In the genomic region with DNA sequence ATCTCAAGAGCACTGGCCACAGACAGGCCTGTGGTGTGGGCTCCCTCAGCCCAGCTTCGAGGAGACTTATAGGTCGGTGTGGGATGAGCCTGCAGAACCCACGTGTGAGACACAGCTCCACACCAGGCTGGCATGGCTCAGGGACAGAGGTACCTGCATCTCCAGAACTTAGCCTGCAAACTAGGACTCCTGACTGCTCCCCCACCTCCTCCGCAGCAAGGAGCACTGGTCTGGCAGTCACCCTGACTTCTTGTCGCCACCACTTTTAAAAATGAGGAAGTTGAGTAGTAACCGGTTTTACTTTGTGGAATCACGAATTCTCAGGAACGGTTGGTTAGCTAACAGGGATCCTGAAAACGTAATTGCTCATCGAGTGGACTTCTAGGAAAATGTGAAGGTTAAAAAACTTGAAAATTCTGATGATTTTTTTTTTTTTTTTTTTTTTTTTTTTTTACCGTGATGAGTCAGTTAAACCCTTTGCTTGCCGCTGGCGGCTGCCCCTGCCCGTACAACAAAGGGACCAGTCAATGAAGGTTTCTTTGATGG, we compare ENCODE assay signal across 9 mouse cellular contexts. TPM values are rescaled to one million over a fixed set of nuclear protein-coding genes. Genes with fewer than 3 reads are reported as not detected.
DNase-seq lines count a peak whose midpoint lies in the region; ATAC-seq and TF ChIP-seq lines count a peak whose summit lies in the region.
"Had no signal": no experiment of that assay in that cellular context is flagged by ENCODE, and none has a peak within 500 bp of the region (broad histone marks: within the 10 kb centered on the region; RNA-seq: fewer than 3 reads in every experiment).

No protein-coding gene starts in this region.

- H3K36me3 ChIP-seq in forebrain, embryonic 14.5 days (ENCODE audit: control insufficient read depth, insufficient read depth, low read length): no peaks in the 10 kb centered on the region
- no peaks in the 10 kb centered on the region for H3K36me3 ChIP-seq in forebrain, embryonic 11.5 days (ENCODE audit: control insufficient read depth, insufficient read depth, low read length)
- H3K36me3 ChIP-seq in spleen, adult 2 months (ENCODE audit: control insufficient read depth, insufficient read depth, low read length): no peaks in the 10 kb centered on the region
- H3K36me3 ChIP-seq in limb, embryonic 11.5 days (ENCODE audit: control insufficient read depth, insufficient read depth, low read length): no peaks in the 10 kb centered on the region
- H3K36me3 ChIP-seq in stomach, embryonic 15.5 days: no peaks in the 10 kb centered on the region

- H3K4me1 ChIP-seq in forebrain, embryonic 14.5 days (ENCODE audit: control insufficient read depth, insufficient read depth, low read length): no peaks in the 10 kb centered on the region
- H3K4me1 ChIP-seq in forebrain, embryonic 11.5 days (replicated peaks; ENCODE audit: control insufficient read depth, insufficient read depth, low read length): no peaks in the 10 kb centered on the region
- H3K4me1 ChIP-seq in spleen, adult 2 months (ENCODE audit: control insufficient read depth, insufficient read depth, insufficient read length): peaks cover 13% of the 10 kb centered on the region
- 0 out of 2 replicates have a peak, but pooled peaks cover 2% of the 10 kb centered on the region for H3K4me1 ChIP-seq in limb, embryonic 11.5 days (ENCODE audit: control insufficient read depth, insufficient read depth, low read length)
- no peaks in the 10 kb centered on the region for H3K4me1 ChIP-seq in stomach, embryonic 15.5 days

- no peak overlapping the region for H3K4me3 ChIP-seq in forebrain, embryonic 14.5 days (ENCODE audit: low read depth, low read length)
- H3K4me3 ChIP-seq in forebrain, embryonic 11.5 days (ENCODE audit: low read depth, low read length): no peak overlapping the region
- H3K4me3 ChIP-seq in spleen, adult 2 months (ENCODE audit: extremely low read depth, insufficient read depth, insufficient read length): peak overlapping the region; percentile 10; the same call in 1 of the 2 replicates
- H3K4me3 ChIP-seq in limb, embryonic 11.5 days (ENCODE audit: low read depth, low read length): no peak overlapping the region
- H3K4me3 ChIP-seq in stomach, embryonic 15.5 days (replicated peaks): 0 out of 2 replicates have a peak overlapping the region, but pooled peaks have one; percentile 5
- H3K4me3 ChIP-seq: myocyte had no signal

- no peaks in the 10 kb centered on the region for H3K9me3 ChIP-seq in forebrain, embryonic 14.5 days (replicated peaks; ENCODE audit: control insufficient read depth, low read length)
- H3K9me3 ChIP-seq in forebrain, embryonic 11.5 days (ENCODE audit: control insufficient read depth, low read length): no peaks in the 10 kb centered on the region
- no peaks in the 10 kb centered on the region for H3K9me3 ChIP-seq in limb, embryonic 11.5 days (ENCODE audit: control insufficient read depth, low read length)
- no peaks in the 10 kb centered on the region for H3K9me3 ChIP-seq in stomach, embryonic 15.5 days

- H3K27me3 ChIP-seq in forebrain, embryonic 14.5 days (replicated peaks; ENCODE audit: control insufficient read depth, insufficient read depth, low read length): peaks cover 28% of the 10 kb centered on the region; the same call in 1 of the 2 replicates
- peaks cover 8% of the 10 kb centered on the region; the same call in 1 of the 2 replicates for H3K27me3 ChIP-seq in forebrain, embryonic 11.5 days (ENCODE audit: control insufficient read depth, insufficient read depth, low read length)
- no peaks in the 10 kb centered on the region for H3K27me3 ChIP-seq in spleen, adult 2 months (ENCODE audit: control insufficient read depth, insufficient read depth, low read length)
- no peaks in the 10 kb centered on the region for H3K27me3 ChIP-seq in limb, embryonic 11.5 days (ENCODE audit: control insufficient read depth, insufficient read depth, low read length)
- no peaks in the 10 kb centered on the region for H3K27me3 ChIP-seq in stomach, embryonic 15.5 days (replicated peaks)

- ATAC-seq in forebrain, embryonic 14.5 days: no peak
- no peak for ATAC-seq in forebrain, embryonic 11.5 days (replicated peaks; ENCODE audit: low FRiP score)
- ATAC-seq in limb, embryonic 11.5 days (ENCODE audit: insufficient number of reproducible peaks, low FRiP score, low TSS enrichment, low read depth): no peak
- ATAC-seq in stomach, embryonic 15.5 days (ENCODE audit: insufficient read depth, low FRiP score, low read depth): no peak

- H3K4me2 ChIP-seq in forebrain, embryonic 14.5 days (ENCODE audit: low read length): no peak overlapping the region
- no peak overlapping the region for H3K4me2 ChIP-seq in forebrain, embryonic 11.5 days (ENCODE audit: low read depth, low read length, severe bottlenecking)
- no peak overlapping the region for H3K4me2 ChIP-seq in limb, embryonic 11.5 days (ENCODE audit: low read depth, severe bottlenecking)
- peak overlapping the region; percentile 27; the same call in 1 of the 2 replicates for H3K4me2 ChIP-seq in stomach, embryonic 15.5 days

- peak; percentile 13 for DNase-seq in forebrain, embryonic 14.5 days (ENCODE audit: low spot score)
- DNase-seq in forebrain, embryonic 11.5 days (ENCODE audit: low spot score): no peak
- DNase-seq in spleen, adult 2 months (ENCODE audit: low read depth in 1 of 2, low spot score in 2 of 2): peak in 1 of 2 experiments; percentile 10
- no peak for DNase-seq in spleen, adult 12 weeks (ENCODE audit: low spot score)
- peak; percentile 33 for DNase-seq in limb, embryonic 11.5 days (ENCODE audit: low spot score)
- no peak for DNase-seq in gastrocnemius, adult 8-10 months (ENCODE audit: low spot score in 2 of 2)
- no peak for DNase-seq in c-Kit-positive CD71-positive TER-119-positive erythroid progenitor cells, embryonic 14.5 days (ENCODE audit: low spot score)

- 12% methylated on average over 14 of the region's 14 CpGs for WGBS in forebrain, embryonic 14.5 days
- 10% methylated on average over 14 of the region's 14 CpGs for WGBS in forebrain, embryonic 11.5 days
- WGBS in spleen, adult 2 months: 4% methylated on average over 14 of the region's 14 CpGs
- 10% methylated on average over 14 of the region's 14 CpGs for WGBS in limb, embryonic 11.5 days
- WGBS in stomach, embryonic 15.5 days: 24% methylated on average over 14 of the region's 14 CpGs

- TF ChIP-seq CTCF in spleen, adult 2 months (IDR thresholded peaks at IDR 0.05; ENCODE audit: extremely low read depth, insufficient read depth, insufficient read length, insufficient replicate concordance): no peak

- no peak overlapping the region for H3K9ac ChIP-seq in forebrain, embryonic 14.5 days (ENCODE audit: low read length)
- no peak overlapping the region for H3K9ac ChIP-seq in forebrain, embryonic 11.5 days (ENCODE audit: low read length)
- H3K9ac ChIP-seq in limb, embryonic 11.5 days (ENCODE audit: low read length): no peak overlapping the region
- H3K9ac ChIP-seq in stomach, embryonic 15.5 days: no peak overlapping the region

- no peak for TF ChIP-seq POLR2A in spleen, adult 2 months (IDR thresholded peaks at IDR 0.05; ENCODE audit: low read depth, low read length)

- no peak overlapping the region for H3K27ac ChIP-seq in forebrain, embryonic 14.5 days (ENCODE audit: low read depth, low read length)
- no peak overlapping the region for H3K27ac ChIP-seq in forebrain, embryonic 11.5 days (ENCODE audit: low read depth, low read length)
- H3K27ac ChIP-seq in spleen, adult 2 months (ENCODE audit: insufficient read depth, low read length): no peak overlapping the region
- H3K27ac ChIP-seq in limb, embryonic 11.5 days (replicated peaks; ENCODE audit: low read depth, low read length): no peak overlapping the region
- H3K27ac ChIP-seq in stomach, embryonic 15.5 days: no peak overlapping the region

RNA-seq across cellular contexts. Expression of gene Prdm1, which starts 10.8 kb away (rescaled TPM):
- 0.33 and 1.1 TPM in 2 replicates for polyA plus RNA-seq in forebrain, embryonic 14.5 days (2014; fragmentation: Nextera tagmentation; extraction: Ambion mirVana)
- polyA plus RNA-seq in forebrain, embryonic 11.5 days (2014; fragmentation: Nextera tagmentation; extraction: Ambion mirVana): 0.77 and 1.5 TPM in 2 replicates
- 2.8 and 4.1 TPM in 2 replicates for polyA plus RNA-seq in spleen, adult 2 months (2012; rRNA removed)
- 3.6 and 5.7 TPM in 2 replicates for polyA plus RNA-seq in limb, embryonic 11.5 days (2014; fragmentation: Nextera tagmentation; extraction: Ambion mirVana)
- 6.4 and 6.9 TPM in 2 replicates for polyA plus RNA-seq in stomach, embryonic 15.5 days (2015; fragmentation: Nextera tagmentation; extraction: Ambion mirVana)
- total RNA-seq in gastrocnemius, adult 8-10 months (2022): under 1 TPM; 0.31 to 0.73 (median 0.40) TPM

Comparison
In these comparisons a context has a peak if more than half of its experiments do, and no peak if none do; other contexts are left out.
1. DNase-seq: peak in forebrain, embryonic 14.5 days (single experiment) and limb, embryonic 11.5 days (single experiment); none in forebrain, embryonic 11.5 days (single experiment), spleen, adult 12 weeks (single experiment), gastrocnemius, adult 8-10 months (0 of 2) and c-Kit-positive CD71-positive TER-119-positive erythroid progenitor cells, embryonic 14.5 days (single experiment).
2. H3K4me3 ChIP-seq: peak in spleen, adult 2 months (single experiment) and stomach, embryonic 15.5 days (single experiment); none in forebrain, embryonic 14.5 days (single experiment), forebrain, embryonic 11.5 days (single experiment) and limb, embryonic 11.5 days (single experiment).